Mouse (Mus musculus): ENCODE data around the gene Gtf2ird2.

Gene Gtf2ird2

GRCm38 (mm10) chr5:134183880-134184808, at the start of gene Gtf2ird2:
Gene Gtf2ird2 (plus strand): TSS chr5:134184019.
- DNase-seq: peak; percentile 99 to 100

DNA sequence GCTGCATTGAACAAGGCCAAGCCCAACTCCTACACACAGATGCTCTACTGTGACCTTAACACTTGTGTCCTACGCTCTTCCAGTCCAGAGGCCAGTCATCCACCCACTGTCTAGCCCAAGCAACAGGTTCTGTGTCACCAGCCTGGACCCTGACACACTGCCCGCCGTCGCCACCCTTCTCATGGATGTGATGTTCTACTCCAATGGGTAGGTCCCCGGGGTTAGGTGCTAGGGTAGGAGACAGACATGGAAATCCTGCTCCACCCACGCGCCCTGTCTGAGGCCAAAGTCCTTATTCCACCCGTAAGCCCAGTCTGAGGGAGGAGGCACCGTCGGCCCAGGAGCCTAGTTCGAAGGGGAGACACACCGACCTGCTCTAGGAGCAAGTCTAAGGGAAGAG, 47.8 kb upstream of the Gtf2ird2 start:
- DNase-seq: no peak

GRCm38 (mm10) chr5:134137933-134138332, 45.9 kb upstream of the Gtf2ird2 start:
- no peak for DNase-seq

DNA sequence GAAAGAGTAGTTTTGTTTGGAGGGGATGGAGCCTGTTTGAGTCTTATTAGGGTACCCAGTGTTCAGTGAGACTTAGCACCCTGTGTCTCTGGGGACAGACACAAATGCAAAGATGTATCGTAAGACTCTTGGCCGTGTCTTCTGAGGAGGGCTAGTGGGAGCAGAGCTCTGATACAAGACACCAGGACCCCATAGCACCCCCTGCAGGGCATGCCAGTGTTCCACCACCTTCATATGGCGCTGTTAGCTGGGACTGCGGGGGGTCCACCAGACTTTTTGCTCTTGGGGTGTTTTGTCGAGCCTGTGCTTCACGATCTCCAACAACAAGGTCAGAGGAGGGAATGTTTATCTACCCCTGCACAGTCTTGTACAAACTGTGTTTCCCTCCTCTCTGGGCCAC, 44.4 kb upstream of the Gtf2ird2 start:
- no peak for DNase-seq

- no peak for DNase-seq
These were observed 42.6 kb upstream of the Gtf2ird2 start for GRCm38 (mm10) chr5:134141236-134141635.

GRCm38 (mm10) chr5:134142381-134142780, 41.4 kb upstream of the Gtf2ird2 start:
- DNase-seq: no peak

DNA sequence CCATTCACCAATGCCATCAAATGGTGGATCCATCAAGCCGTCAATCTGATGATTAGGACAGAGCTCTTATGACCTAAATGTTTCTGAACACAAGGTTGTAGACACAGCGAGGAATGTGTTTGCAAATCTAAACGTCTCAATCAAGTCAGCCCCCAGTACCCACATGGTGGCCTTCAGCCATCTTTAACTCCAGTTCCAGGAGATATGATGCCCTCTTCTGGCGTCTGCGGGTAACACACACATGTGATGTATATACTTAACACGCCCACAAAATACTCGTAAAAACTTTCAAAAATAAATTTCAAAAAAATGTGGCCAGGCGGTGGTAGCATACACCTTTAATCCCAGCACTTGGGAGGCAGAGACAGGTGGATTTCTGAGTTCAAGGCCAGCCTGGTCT, 38.8 kb upstream of the Gtf2ird2 start:
- DNase-seq: no peak

GRCm38 (mm10) chr5:134147194-134147753, 36.5 kb upstream of the Gtf2ird2 start:
- DNase-seq: no peak

DNA sequence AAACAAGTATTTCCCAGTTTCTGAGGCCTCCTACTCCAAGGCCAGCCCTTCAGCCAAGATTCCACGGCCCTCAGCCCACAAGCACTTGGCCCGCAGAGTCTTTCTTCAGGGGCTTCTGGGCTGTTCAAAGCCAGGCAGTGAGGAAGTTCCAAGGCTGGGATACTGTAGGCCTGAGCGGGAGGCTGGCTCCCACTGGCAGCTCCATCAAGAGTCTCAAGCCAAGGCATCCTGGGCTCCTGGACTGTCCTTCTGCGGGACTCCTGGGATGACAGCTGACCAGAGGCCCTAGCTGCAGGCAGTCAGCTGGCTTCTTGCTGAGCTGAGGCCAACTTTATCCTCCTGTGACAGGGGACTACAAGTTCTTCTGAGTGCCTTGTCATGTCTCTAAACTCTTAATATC, 35.7 kb upstream of the Gtf2ird2 start:
- no peak for DNase-seq

- no peak for DNase-seq
These were observed 31.9 kb upstream of the Gtf2ird2 start for GRCm38 (mm10) chr5:134151895-134152294.

GRCm38 (mm10) chr5:134155916-134156466, 27.8 kb upstream of the Gtf2ird2 start:
- no peak for DNase-seq

DNA sequence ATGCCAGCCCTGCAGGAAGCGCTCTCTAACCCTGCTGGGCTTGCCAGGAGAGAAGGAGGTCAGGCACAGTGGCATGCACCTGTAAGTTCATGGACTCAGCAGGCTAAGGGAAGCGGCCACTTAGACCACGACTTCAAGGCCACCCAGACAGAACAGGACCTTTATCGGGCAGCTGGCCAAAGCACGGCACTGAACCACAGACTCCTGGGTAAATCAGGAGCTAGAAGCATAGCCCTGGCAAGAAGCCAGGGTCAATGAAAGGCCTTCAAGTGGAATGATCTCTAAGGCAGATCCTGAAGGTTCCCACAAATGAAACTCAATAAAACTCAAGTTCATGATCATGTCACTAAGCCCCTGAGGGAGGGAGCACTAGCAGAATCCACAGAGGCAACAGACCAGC, 19.1 kb upstream of the Gtf2ird2 start:
- no peak for DNase-seq

GRCm38 (mm10) chr5:134166642-134167041, 17.2 kb upstream of the Gtf2ird2 start:
- DNase-seq: no peak

DNA sequence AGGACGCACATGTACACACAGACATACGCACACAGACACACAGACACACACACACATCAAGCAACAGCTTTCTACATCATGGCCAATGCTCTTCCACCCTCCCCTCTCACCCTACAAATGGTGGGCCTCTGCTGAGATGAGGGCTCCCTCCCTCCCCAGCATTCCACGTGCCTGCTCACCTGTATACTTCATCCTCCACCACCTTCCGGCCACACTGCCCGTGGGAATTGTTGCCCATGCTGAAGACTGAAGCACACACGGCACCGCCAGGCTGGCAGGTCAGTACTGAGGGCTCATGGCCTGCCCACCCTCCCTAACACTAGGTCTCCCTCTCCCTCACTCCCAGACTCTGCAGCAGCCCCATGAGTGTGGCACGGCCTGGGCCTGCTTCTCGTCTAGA, 15.8 kb upstream of the Gtf2ird2 start:
- no peak for DNase-seq

DNA sequence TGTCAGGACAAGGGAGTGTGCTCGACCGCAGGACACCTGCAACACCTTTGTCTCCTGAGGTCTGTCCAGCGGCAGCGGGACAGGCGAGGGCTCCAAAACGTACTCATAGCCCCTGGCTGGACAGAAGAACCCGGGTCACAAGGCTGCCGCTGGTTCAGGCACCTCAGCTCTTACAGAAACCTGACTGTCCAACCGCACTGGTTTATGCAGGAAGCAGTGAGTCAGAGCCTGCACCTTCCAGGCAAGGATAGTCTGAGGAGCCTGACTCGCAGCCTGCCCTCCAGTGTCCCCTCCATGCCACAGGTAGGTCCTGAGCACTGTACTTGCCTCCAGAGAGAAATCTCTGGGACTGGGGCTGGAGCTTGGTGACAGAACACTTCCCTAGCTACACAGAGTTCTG, 14.6 kb upstream of the Gtf2ird2 start:
- no peak for DNase-seq

DNA sequence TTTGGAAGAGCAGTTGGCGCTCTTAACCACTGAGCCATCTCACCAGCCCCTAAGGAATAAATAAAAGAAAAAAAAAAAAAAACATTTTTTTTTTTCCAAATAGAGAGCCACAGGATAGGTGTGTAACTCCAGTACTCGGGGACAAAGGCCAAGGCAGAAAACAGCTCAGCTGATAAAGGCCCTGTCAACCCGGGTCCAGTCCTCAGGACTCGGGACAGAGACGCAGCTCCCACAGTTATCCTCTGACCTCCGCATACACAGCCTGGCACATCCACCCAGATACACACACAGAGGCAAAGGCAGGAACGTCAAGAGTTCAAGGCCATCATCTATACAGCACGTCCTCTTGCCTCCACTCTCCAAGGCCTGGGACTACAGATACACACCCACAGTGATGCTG, 13.7 kb upstream of the Gtf2ird2 start:
- no peak for DNase-seq

- no peak for DNase-seq
These were observed 10.6 kb upstream of the Gtf2ird2 start for GRCm38 (mm10) chr5:134173206-134173605.

- DNase-seq: no peak
These were observed 8.1 kb upstream of the Gtf2ird2 start for GRCm38 (mm10) chr5:134175696-134176095.

GRCm38 (mm10) chr5:134176169-134176881, 7.5 kb upstream of the Gtf2ird2 start, which contains the start of gene Rcc1l:
Gene Rcc1l (minus strand): TSS chr5:134176774.
- DNase-seq: peak; percentile 81 to 86

DNA sequence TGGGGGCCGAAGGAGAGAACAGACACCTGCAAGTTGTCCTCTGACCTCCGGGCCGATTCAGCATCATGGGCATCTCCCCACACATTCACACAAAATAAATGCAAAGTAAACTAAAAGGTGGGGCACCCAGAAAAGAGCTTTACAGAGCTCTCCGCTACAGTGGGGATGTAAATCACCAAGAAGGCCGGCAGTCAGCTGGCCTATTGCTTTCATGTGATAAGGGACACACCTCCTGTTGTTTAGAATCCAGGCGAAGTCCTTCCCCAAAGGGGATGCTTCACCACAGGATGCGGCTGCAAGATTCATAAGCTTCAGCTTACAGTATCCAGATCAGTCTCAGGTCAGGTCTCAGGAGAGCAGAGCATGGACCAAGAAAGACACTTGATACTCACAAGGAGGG, 5.3 kb upstream of the Gtf2ird2 start:
- no peak for DNase-seq

DNA sequence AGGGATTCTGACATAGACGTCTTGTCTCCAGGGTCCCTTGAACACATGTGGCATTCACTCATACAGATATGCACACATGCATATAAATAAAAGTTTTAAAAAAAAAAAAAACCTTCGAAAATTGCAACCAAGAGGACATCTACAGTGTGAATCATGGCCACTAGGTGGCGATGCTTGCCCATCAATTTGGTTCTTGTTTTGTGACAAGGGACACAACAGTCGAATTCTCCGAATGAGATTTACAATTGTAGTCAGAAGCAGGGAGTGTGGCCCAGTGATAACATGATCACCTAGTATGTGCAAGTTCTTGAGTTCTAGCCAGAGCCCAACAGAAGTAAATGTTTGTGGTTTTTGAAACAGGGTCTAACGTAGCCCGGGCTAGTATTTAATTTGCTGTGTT, 3.9 kb upstream of the Gtf2ird2 start:
- peak; percentile 78 to 86 for DNase-seq

- no peak for DNase-seq
These were observed 1.6 kb upstream of the Gtf2ird2 start for GRCm38 (mm10) chr5:134182172-134182571.

DNA sequence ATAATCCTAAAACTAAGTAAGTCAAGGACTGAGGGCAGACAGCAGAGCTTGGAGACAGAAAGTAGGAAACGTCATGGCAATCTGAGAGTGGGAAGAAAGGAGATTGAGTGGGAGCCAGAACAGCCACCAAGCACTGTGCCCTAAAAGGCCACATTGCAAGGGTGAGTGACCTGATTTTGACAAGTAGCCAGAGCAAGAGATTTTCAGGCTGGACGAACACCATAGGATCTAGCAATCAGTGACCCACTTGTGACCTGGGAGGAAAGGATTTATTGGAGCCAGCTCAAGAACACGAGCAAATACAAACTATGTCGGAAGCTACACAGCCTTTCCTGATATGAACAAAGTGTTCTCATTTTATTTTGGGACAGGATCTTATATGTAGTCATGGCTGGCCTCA, 1.1 kb upstream of the Gtf2ird2 start:
- no peak for DNase-seq

All from cerebellum, postnatal 36 days (tissue).